Mouse (Mus musculus): ENCODE results near the gene Cecr2. TPM values are rescaled to one million over a fixed set of nuclear protein-coding genes. Genes with fewer than 3 reads are reported as not detected.

Cecr2 gene
- polyA plus RNA-seq, 1 experiment from 2014 or later, result 4.0 TPM

DNA sequence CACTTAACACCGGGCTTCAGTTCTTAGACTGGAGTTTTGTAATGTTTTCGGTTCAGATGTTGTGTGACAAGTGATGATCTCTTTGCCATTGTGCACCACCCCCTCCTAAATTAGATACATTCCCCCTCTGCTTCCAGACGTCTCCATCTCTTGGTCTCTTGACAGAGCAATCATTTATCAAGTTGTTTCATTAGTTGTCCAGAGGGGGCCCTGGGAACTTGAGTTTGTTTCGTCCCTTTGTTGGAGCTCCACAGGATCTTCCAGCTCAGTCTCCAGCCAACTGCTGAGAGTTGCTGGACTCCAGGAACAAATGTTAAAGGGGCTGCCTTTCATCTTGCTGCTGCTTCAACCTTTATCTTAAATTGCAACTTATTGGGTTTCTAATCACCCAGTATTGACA lies 34.1 kb downstream of the Cecr2 start:
- Histone ChIP-seq H3K36me3 (ENCODE audit: control insufficient read depth, insufficient read depth) (no peaks in the 10 kb centered on the region), H3K9ac (replicated peaks; ENCODE audit: low read depth, low read length) (no peak overlapping the region), H3K4me2 (ENCODE audit: low read length) (no peak overlapping the region), H3K4me1 (replicated peaks; ENCODE audit: control insufficient read depth, insufficient read depth, low read length) (0 out of 2 replicates have a peak, but pooled peaks cover 3% of the 10 kb centered on the region), H3K4me3 (replicated peaks; ENCODE audit: low read length) (no peak overlapping the region), H3K9me3 (ENCODE audit: control insufficient read depth, low read length) (no peaks in the 10 kb centered on the region), H3K27ac (ENCODE audit: low read length) (no peak overlapping the region), H3K27me3 (replicated peaks; ENCODE audit: control insufficient read depth, insufficient read depth, low read length) (no peaks in the 10 kb centered on the region)
- WGBS, result 14% methylated on average over 4 of the region's 4 CpGs
- no peak for ATAC-seq

DNA sequence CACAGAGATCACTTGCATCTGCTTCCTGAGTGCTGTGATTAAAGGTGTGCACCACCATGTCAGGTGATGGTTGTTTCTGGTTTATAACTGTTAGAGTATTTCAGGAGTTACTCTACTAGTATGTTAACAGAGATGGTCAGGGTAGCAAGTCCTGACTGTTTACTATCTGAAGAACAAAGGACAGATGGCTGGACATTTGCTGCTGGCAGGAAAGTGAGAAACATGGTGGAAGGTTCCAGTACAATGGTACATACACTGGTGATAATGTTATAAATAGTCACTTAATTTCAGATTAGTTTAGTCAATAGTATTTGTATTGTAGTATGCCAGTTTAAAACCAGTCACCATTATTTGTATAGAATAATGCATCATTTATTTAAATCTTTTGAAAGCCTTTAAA lies 38.2 kb downstream of the Cecr2 start:
- Histone ChIP-seq H3K4me2 (ENCODE audit: low read length) (no peak overlapping the region), H3K9ac (replicated peaks; ENCODE audit: low read depth, low read length) (no peak overlapping the region), H3K36me3 (ENCODE audit: control insufficient read depth, insufficient read depth) (no peaks in the 10 kb centered on the region), H3K4me3 (replicated peaks; ENCODE audit: low read length) (no peak overlapping the region), H3K27me3 (replicated peaks; ENCODE audit: control insufficient read depth, insufficient read depth, low read length) (no peaks in the 10 kb centered on the region), H3K9me3 (ENCODE audit: control insufficient read depth, low read length) (no peaks in the 10 kb centered on the region), H3K4me1 (replicated peaks; ENCODE audit: control insufficient read depth, insufficient read depth, low read length) (0 out of 2 replicates have a peak, but pooled peaks cover 3% of the 10 kb centered on the region), H3K27ac (ENCODE audit: low read length) (no peak overlapping the region)
- no peak for ATAC-seq

DNA sequence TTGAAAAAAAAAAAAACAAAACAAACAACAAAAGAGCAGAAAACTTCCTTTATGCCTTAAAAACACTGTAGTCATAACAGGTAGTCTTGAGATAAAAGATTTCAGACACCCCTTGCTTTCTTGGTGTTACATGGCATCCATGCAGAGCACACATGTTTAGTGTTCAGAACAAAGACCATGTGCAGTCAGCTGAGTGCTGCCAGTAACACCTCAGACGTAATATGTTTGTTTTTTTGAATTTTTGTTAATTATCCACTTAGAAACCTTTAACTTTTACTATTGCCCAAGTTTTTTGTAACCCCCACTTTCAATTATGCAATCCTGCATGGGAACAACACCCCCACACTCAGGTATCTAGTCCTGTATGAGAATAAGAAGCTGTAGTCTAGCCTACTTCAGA lies 42.6 kb downstream of the Cecr2 start:
- Histone ChIP-seq H3K4me3 (replicated peaks; ENCODE audit: low read length) (no peak overlapping the region), H3K27me3 (replicated peaks; ENCODE audit: control insufficient read depth, insufficient read depth, low read length) (no peaks in the 10 kb centered on the region), H3K9ac (replicated peaks; ENCODE audit: low read depth, low read length) (no peak overlapping the region), H3K9me3 (ENCODE audit: control insufficient read depth, low read length) (no peaks in the 10 kb centered on the region), H3K4me2 (ENCODE audit: low read length) (no peak overlapping the region), H3K27ac (ENCODE audit: low read length) (no peak overlapping the region), H3K36me3 (ENCODE audit: control insufficient read depth, insufficient read depth) (no peaks in the 10 kb centered on the region), H3K4me1 (replicated peaks; ENCODE audit: control insufficient read depth, insufficient read depth, low read length) (no peaks in the 10 kb centered on the region)
- ATAC-seq, result no peak
- WGBS, result 48% methylated on average over 1 of the region's 1 CpGs

DNA sequence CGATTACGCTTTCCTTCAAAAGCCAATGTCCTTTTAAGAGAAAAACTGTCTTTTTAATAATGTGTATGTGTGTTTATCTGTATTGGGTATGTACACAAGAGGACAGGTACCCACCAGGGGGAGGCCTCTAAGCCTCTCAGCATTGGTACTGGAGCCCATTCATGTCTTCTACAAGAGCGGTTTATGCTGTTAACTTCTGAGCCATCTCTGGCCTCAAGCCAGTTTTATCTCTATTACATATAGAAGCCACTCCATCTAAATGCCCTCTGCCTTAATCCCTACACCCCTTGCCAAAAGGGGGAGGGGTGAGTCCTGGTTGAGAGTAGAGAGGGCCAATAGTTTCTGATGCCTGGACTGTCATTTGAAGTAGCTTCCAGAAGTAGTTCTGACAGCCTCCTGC lies 48.6 kb downstream of the Cecr2 start:
- Histone ChIP-seq H3K4me3 (replicated peaks; ENCODE audit: low read length) (no peak overlapping the region), H3K9me3 (ENCODE audit: control insufficient read depth, low read length) (no peaks in the 10 kb centered on the region), H3K4me2 (ENCODE audit: low read length) (no peak overlapping the region), H3K27me3 (replicated peaks; ENCODE audit: control insufficient read depth, insufficient read depth, low read length) (no peaks in the 10 kb centered on the region), H3K9ac (replicated peaks; ENCODE audit: low read depth, low read length) (no peak overlapping the region), H3K27ac (ENCODE audit: low read length) (no peak overlapping the region), H3K4me1 (replicated peaks; ENCODE audit: control insufficient read depth, insufficient read depth, low read length) (peaks cover 11% of the 10 kb centered on the region), H3K36me3 (ENCODE audit: control insufficient read depth, insufficient read depth) (no peaks in the 10 kb centered on the region)
- ATAC-seq, result no peak
- 66% methylated on average over 3 of the region's 3 CpGs for WGBS

DNA sequence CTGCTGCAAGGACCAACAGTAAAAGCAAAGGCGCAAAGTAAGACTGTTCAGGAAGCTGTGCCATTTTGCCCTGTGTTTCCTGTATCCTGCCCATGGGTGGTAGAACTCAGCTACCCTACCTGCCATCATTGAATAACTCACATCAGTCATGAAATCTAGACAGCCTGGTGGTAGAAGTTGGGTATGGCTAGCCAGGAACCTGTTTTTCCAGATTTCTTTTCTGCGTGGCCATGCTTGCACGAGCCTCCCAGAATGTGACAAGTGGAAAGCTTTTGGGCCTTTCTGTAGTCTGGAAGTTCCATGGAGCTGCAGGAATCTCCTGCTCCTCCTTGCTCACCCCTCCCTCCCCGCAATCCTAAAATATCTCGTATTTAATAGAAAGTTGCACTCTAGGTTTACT lies 49.1 kb downstream of the Cecr2 start:
- WGBS, result 57% methylated on average over 5 of the region's 5 CpGs
- no peaks in the 10 kb centered on the region for H3K27me3 ChIP-seq (replicated peaks; ENCODE audit: control insufficient read depth, insufficient read depth, low read length)
- H3K4me2 ChIP-seq (ENCODE audit: low read length), result no peak overlapping the region
- ATAC-seq, result no peak
- H3K36me3 ChIP-seq (ENCODE audit: control insufficient read depth, insufficient read depth), result no peaks in the 10 kb centered on the region
- no peak overlapping the region for H3K9ac ChIP-seq (replicated peaks; ENCODE audit: low read depth, low read length)
- H3K9me3 ChIP-seq (ENCODE audit: control insufficient read depth, low read length), result no peaks in the 10 kb centered on the region
- H3K27ac ChIP-seq (ENCODE audit: low read length), result no peak overlapping the region
- H3K4me3 ChIP-seq (replicated peaks; ENCODE audit: low read length), result no peak overlapping the region
- H3K4me1 ChIP-seq (replicated peaks; ENCODE audit: control insufficient read depth, insufficient read depth, low read length), result peaks cover 11% of the 10 kb centered on the region

DNA sequence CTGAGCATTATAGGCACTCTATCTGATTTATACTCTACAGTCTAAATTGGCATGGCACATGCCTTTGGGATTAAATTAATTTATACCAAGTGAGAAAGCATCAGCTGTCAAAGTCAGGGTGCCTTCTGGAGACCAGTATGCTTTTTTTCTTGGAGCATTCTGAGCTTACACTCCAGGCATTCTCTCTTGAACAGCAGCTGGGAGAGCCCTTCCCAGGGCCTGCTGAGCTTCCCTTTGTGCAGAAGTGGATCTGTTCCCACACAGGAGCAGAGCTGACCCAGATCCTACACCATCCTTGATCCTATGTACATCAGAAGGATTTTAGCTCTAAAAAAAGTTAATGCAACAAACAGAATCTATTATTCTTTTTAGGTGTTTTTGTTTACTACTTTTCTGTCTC lies 49.7 kb downstream of the Cecr2 start:
- peak; percentile 78 for ATAC-seq
- Histone ChIP-seq H3K4me3 (replicated peaks; ENCODE audit: low read length) (no peak overlapping the region), H3K36me3 (ENCODE audit: control insufficient read depth, insufficient read depth) (no peaks in the 10 kb centered on the region)

DNA sequence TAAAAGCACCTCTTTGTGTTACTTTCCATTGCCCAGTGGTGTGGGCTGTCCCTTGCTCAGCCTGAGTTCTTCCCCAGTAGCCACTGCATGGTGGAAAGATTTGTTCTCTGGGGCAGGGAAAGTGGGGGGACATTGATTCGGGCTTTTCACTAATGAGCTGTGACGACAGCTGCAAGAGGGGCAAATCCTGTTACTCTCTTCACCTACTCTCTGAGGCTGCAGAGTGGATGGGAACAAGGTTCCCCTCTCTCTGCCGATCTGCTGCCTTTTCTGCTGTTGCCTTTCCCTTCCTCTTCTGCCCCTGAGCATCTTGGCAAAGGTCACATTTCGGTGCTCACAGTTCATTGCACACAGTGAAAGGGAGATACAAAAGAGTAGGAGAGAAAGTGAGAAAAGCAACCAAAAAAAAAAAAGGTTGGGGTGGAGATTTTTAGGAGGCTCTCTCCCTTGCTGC lies 50.4 kb downstream of the Cecr2 start:
- peak; percentile 49; the same call in 1 of the 2 replicates for ATAC-seq
- Histone ChIP-seq H3K9me3 (ENCODE audit: control insufficient read depth, low read length) (no peaks in the 10 kb centered on the region), H3K36me3 (ENCODE audit: control insufficient read depth, insufficient read depth) (no peaks in the 10 kb centered on the region), H3K4me1 (replicated peaks; ENCODE audit: control insufficient read depth, insufficient read depth, low read length) (peaks cover 11% of the 10 kb centered on the region), H3K4me3 (replicated peaks; ENCODE audit: low read length) (no peak overlapping the region), H3K27ac (ENCODE audit: low read length) (no peak overlapping the region), H3K9ac (replicated peaks; ENCODE audit: low read depth, low read length) (no peak overlapping the region), H3K27me3 (replicated peaks; ENCODE audit: control insufficient read depth, insufficient read depth, low read length) (no peaks in the 10 kb centered on the region), H3K4me2 (ENCODE audit: low read length) (no peak overlapping the region)
- WGBS, result 0% methylated on average over 4 of the region's 4 CpGs

More for the DNA sequence above, 49.7 kb downstream of the Cecr2 start:
- H3K9me3 ChIP-seq (ENCODE audit: control insufficient read depth, low read length), result no peaks in the 10 kb centered on the region
- no peak overlapping the region for H3K4me2 ChIP-seq (ENCODE audit: low read length)
- no peak overlapping the region for H3K9ac ChIP-seq (replicated peaks; ENCODE audit: low read depth, low read length)
- H3K4me1 ChIP-seq (replicated peaks; ENCODE audit: control insufficient read depth, insufficient read depth, low read length), result peaks cover 11% of the 10 kb centered on the region
- H3K27ac ChIP-seq (ENCODE audit: low read length), result no peak overlapping the region
- H3K27me3 ChIP-seq (replicated peaks; ENCODE audit: control insufficient read depth, insufficient read depth, low read length), result no peaks in the 10 kb centered on the region

DNA sequence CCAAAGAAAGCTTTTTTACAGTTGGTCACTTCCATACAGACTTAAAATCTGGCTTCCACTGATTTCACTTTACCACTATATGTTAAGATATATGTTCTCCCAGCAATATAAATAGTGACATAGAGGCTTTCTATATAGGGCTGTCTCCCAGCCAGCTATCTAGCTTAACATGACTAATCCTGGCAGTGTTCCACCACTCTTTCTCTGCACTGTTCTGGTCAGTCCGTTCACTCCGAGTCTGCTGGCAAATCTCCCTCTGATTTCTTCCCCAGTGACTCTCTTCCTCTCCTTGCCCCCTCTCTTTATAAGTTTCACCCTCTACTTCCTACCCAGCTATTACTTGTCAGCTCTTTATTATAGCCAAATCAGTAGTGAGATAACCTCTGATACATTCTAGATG lies 59.8 kb downstream of the Cecr2 start:
- Histone ChIP-seq H3K4me3 (replicated peaks; ENCODE audit: low read length) (no peak overlapping the region), H3K9ac (replicated peaks; ENCODE audit: low read depth, low read length) (no peak overlapping the region), H3K4me2 (ENCODE audit: low read length) (no peak overlapping the region), H3K9me3 (ENCODE audit: control insufficient read depth, low read length) (no peaks in the 10 kb centered on the region), H3K27me3 (replicated peaks; ENCODE audit: control insufficient read depth, insufficient read depth, low read length) (no peaks in the 10 kb centered on the region), H3K36me3 (ENCODE audit: control insufficient read depth, insufficient read depth) (no peaks in the 10 kb centered on the region), H3K4me1 (replicated peaks; ENCODE audit: control insufficient read depth, insufficient read depth, low read length) (no peaks in the 10 kb centered on the region), H3K27ac (ENCODE audit: low read length) (no peak overlapping the region)
- WGBS, result 49% methylated on average over 2 of the region's 2 CpGs
- ATAC-seq, result no peak

DNA sequence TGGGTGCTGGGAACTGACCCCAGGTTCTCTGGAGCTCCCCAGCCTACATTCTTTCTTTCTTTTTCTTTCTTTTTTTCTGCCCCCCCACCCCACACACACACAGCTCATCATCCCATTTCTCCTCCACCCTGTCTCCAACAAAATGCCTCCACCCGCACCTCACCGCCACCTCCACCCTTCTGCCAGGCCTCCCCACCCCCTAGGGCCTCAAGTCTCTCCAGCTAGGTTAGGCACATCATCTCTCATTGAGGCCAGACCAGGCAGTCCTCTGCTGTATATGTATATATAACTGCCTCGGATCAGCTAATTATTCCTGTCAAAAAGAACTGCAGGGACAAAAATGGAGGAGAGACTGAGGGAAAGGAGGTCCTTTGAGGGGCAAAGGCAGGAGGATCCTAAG lies 69.8 kb downstream of the Cecr2 start:
- 85% methylated on average over 3 of the region's 3 CpGs for WGBS

DNA sequence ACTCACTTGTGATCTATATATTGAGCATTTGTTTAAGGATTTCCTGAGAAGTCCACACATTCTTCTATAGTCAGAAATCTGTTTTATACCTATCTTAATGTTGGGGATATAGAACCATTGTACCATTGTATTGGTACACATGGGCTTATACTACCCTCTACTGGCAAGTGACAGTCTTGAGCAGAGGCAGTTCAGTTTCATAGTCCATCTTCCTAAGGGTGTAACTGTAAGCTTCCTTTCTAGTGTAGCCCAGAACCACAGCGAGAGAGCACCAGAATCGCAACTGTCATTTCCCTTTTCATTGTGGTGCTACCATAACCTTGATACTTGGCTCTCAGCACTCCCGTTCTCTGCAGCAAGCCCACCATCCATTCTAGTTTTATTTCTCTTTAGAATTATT lies 70.4 kb downstream of the Cecr2 start:
- Histone ChIP-seq H3K9ac (replicated peaks; ENCODE audit: low read depth, low read length) (no peak overlapping the region), H3K9me3 (ENCODE audit: control insufficient read depth, low read length) (no peaks in the 10 kb centered on the region), H3K4me3 (replicated peaks; ENCODE audit: low read length) (no peak overlapping the region), H3K27me3 (replicated peaks; ENCODE audit: control insufficient read depth, insufficient read depth, low read length) (no peaks in the 10 kb centered on the region), H3K4me2 (ENCODE audit: low read length) (no peak overlapping the region), H3K27ac (ENCODE audit: low read length) (no peak overlapping the region), H3K4me1 (replicated peaks; ENCODE audit: control insufficient read depth, insufficient read depth, low read length) (no peaks in the 10 kb centered on the region), H3K36me3 (ENCODE audit: control insufficient read depth, insufficient read depth) (peaks cover 10% of the 10 kb centered on the region; the same call in 1 of the 2 replicates)
- ATAC-seq, result peak; percentile 90
- 78% methylated on average over 3 of the region's 3 CpGs for WGBS

More for the DNA sequence above, 69.8 kb downstream of the Cecr2 start:
- ATAC-seq, result no peak
- no peak overlapping the region for H3K4me2 ChIP-seq (ENCODE audit: low read length)
- H3K27me3 ChIP-seq (replicated peaks; ENCODE audit: control insufficient read depth, insufficient read depth, low read length), result no peaks in the 10 kb centered on the region
- H3K27ac ChIP-seq (ENCODE audit: low read length), result no peak overlapping the region
- H3K4me3 ChIP-seq (replicated peaks; ENCODE audit: low read length), result no peak overlapping the region
- no peaks in the 10 kb centered on the region for H3K4me1 ChIP-seq (replicated peaks; ENCODE audit: control insufficient read depth, insufficient read depth, low read length)
- no peak overlapping the region for H3K9ac ChIP-seq (replicated peaks; ENCODE audit: low read depth, low read length)
- H3K9me3 ChIP-seq (ENCODE audit: control insufficient read depth, low read length), result no peaks in the 10 kb centered on the region
- H3K36me3 ChIP-seq (ENCODE audit: control insufficient read depth, insufficient read depth), result peaks cover 10% of the 10 kb centered on the region; the same call in 1 of the 2 replicates
